Mouse (Mus musculus) thymus, postnatal 0 days (tissue): ENCODE results near the gene Snrpb. TPM values are rescaled to one million over a fixed set of nuclear protein-coding genes. Genes with fewer than 3 reads are reported as not detected.

Experiments
- DNase-seq: peaks from one replicate; pipeline ENCODE4 v3.0.0-alpha.2; 2015; ENCODE audit warnings: low spot score
- polyA plus RNA-seq: library from polyadenylated mRNA; unstranded; fragments of >200 nt; fragmentation: Nextera tagmentation; extraction: Ambion mirVana; gene quantifications from 2 replicates; pipeline ENCODE4 v1.2.1, GENCODE M21; 2015

Snrpb gene
- polyA plus RNA-seq, 1 experiment from 2014 or later = 686 TPM

DNA sequence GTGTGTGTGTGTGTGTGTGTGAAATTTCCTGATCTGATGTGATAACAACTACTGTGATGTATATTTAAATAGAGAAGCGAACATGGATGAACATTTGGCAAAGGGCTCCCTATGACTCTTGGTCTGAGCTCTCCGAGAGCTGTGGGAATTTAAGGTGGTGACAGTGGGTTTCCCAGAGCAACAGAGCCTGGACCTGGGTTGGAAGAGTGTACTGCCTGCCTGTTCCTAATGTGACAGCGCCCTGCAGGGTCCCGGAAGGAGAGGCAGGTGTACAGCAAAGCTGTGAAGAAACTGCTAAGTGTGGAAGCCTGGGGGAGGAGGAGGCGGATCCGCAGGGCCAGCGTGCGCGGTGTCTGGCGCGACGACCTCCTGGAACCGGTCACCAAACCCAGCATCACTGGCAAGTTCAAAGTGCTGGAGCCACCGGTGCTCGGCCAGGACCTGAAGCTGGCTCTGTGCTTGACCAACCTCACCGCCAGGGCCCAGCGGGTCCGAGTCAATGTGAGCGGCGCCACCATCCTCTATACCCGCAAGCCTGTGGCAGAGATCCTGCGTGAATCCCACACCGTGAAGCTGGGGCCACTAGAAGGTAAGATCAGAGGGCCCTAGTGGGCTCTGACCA, 34.4 kb downstream of the Snrpb start:
- no peak for DNase-seq

DNA sequence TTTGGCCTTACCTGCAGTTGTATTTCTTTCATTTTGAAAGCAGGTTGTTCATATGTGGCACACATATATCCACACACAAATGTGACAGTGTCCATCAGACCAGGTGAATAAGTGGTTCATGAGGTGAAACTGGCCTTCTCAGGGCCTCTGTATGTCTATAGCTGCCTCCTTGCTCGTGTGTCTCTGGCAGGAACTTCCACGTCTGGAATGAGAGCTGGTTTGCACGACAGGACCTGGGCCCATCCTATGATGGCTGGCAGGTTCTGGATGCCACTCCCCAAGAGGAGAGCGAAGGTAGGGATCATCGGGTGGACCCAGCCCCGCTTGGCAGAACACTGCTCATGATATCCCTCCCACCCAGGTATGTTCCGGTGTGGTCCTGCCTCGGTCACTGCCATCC, 36.2 kb downstream of the Snrpb start:
- DNase-seq = no peak

DNA sequence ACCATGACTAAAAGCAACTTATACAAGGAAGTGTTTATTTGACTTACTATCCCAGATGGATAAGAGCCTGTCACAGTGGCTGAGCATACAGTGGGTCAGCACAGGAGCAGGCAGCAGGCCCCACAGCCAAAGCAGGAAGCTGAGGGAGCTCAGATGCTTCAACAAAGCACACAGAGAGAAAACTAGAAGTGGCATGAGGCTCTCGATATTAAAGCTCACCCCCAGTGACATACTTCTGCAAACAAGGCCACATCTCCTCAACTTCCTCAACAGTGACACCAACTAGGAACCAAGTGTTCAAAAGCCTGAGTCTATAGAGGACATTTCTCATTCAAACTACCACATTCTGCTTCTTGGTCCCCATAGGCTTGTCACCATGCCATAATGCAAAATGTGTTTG, 49.5 kb downstream of the Snrpb start:
- DNase-seq = no peak

DNA sequence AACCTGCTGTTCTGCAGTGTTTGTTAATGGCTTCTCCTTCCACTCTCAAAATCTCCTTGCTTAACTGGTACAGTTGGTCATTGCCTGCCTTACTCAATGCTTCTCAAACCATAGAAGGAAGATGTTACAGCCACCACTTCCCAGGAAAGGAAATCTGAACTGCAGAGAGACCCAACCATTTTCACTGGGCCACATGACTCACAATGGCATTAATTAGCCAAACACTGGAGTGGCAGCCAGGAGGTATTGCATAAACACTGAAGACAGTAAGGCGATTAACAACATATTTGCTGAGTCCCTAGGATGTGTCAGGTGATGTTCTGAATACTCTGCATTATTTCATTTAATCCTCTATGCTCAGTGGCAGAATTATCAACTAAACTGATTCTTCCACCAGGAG, 53.1 kb downstream of the Snrpb start:
- no peak for DNase-seq

DNA sequence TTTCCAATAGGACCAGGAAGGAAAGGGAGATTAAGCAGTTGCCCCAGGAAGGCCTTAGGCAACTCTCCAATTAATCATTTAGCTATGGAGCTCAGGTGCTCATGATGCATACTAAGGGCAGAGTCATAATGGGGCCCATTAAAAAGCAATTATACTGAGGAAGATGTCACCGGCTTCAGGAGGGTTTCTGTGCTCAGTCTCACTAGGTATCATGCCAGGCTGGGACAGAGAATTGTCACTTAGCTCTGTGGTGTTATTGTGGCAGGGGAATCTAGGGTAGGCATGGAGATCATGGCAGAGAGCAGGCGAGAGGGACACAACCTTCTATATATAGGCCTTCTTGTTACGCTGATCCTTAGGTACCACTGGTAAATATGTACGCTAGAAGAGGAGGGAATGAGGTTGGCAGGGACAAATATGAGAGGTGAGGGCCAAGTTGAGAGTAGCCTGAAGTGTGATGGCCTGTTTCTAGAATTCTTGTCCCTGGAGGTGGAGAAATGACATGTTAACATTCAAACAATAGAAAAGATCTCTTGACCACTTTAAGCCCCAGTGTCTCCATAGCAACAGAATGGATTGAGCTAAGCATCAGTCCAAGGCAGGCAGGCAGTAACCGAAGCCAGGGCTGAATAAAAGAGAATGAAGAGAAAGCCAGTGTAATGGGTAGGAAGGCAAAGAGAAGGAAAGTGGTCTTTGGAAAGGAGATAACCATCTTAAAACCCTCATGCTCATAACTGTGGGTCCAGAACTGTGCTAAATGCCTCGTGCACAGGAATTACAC, 53.7 kb downstream of the Snrpb start:
- DNase-seq = no peak

Other genes starting within 250 kb of the Snrpb start
- gene Tgm3, start 167.1 kb downstream of the Snrpb start, polyA plus RNA-seq = 0.09 TPM in 1 of 2 replicates, not detected in the other
- not detected in 2 replicates for gene Tgm6, start 67.0 kb downstream of the Snrpb start, polyA plus RNA-seq
- 0.05 TPM in 1 of 2 replicates, not detected in the other for gene Tmc2, start 15.8 kb upstream of the Snrpb start, polyA plus RNA-seq
- 322 and 360 TPM in 2 replicates for gene Nop56, start 95.0 kb upstream of the Snrpb start, polyA plus RNA-seq
- 134 and 146 TPM in 2 replicates for gene Idh3b, start 105.1 kb upstream of the Snrpb start, polyA plus RNA-seq
- gene Ebf4, start 115.8 kb upstream of the Snrpb start, polyA plus RNA-seq = 0.12 and 0.15 TPM in 2 replicates
- gene Cpxm1, start 218.2 kb upstream of the Snrpb start, polyA plus RNA-seq = 4.8 and 4.9 TPM in 2 replicates
- gene Gm28372, start 225.8 kb upstream of the Snrpb start, polyA plus RNA-seq = not detected in 2 replicates
- gene 1700020A23Rik, start 225.9 kb upstream of the Snrpb start, polyA plus RNA-seq = not detected in 2 replicates
- not detected in 2 replicates for gene Tmem239, start 227.1 kb upstream of the Snrpb start, polyA plus RNA-seq
- 97.7 and 101 TPM in 2 replicates for gene Vps16, start 244.9 kb upstream of the Snrpb start, polyA plus RNA-seq
- gene Pced1a, start 245.3 kb upstream of the Snrpb start, polyA plus RNA-seq = 6.5 and 8.0 TPM in 2 replicates